Mouse (Mus musculus): ENCODE data around the gene Reln.

GRCm38 (mm10) chr5:22197926-22198325 lies 146.6 kb downstream of the Reln start:
- TF ChIP-seq TAL1 (IDR thresholded peaks at IDR 0.05; ENCODE audit: low read length) (no peak), GATA1 (IDR thresholded peaks at IDR 0.05; ENCODE audit: low read length) (no peak)

All from erythroblast, embryonic 14.5 days (primary cell).